Mouse (Mus musculus): ENCODE measurements around the gene Hvcn1. TPM values are rescaled to one million over a fixed set of nuclear protein-coding genes. Genes with fewer than 3 reads are reported as not detected.

Hvcn1 gene
- polyA plus RNA-seq, 1 experiment from 2014 or later = 14.3 TPM

DNA sequence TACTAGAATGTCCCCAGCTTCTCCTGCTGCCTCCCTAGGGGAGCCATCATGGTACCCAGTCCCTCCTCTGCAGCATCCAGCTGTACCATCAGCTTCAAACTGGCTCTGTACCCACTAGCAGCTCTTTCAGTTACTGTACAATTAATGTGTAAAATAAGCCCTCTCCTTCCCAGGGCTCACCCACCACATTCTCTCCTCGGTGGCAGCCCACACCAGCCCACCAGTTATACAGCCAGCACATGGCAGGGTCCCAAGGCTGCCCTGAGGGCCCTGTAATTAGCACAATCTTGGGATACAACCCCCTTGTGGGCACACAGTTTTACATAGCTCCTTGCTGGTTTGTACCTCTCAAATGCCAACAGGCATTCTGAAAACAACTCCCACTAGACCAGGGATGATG, 34.4 kb downstream of the Hvcn1 start:
- ATAC-seq (replicated peaks; ENCODE audit: low FRiP score) = no peak
- Histone ChIP-seq H3K4me1 (peaks cover 3% of the 10 kb centered on the region; the same call in 1 of the 2 replicates), H3K27ac (no peak overlapping the region), H3K36me3 (peaks cover 52% of the 10 kb centered on the region), H3K9me3 (replicated peaks) (no peaks in the 10 kb centered on the region), H3K9ac (no peak overlapping the region), H3K27me3 (no peaks in the 10 kb centered on the region), H3K4me3 (replicated peaks) (no peak overlapping the region), H3K4me2 (no peak overlapping the region)
- 61% methylated on average over 1 of the region's 1 CpGs for WGBS

DNA sequence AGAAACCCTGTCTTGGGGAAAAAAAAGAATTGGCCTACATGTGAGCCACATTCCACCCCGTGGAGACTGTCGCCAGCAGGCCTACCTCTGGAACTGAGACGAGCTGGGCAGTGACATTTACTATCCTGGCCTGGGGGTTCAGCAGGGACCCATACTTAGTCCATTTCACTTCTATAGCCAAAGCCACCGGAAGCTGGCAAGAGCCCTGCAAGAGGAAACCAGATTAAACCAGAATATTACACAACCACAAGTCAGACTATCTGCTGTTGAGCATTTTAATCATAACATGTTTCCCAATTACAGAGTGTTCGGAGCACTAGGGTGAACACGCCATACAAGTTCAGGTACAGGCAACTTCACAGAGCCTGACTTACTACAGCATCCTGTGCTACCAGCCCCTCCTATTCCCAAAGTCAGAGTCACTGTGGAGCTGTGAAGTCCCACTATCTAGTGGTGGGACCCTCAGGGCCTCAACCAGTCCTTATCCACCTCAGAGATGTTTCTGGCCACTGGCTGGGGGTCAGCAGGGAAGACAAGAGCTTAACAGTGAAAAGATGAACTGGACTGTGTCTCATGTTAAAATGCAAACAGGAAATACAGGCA, 36.0 kb downstream of the Hvcn1 start:
- no peak overlapping the region for H3K4me3 ChIP-seq (replicated peaks)
- no peak overlapping the region for H3K4me2 ChIP-seq
- 73% methylated on average over 6 of the region's 6 CpGs for WGBS
- H3K36me3 ChIP-seq = peaks cover 67% of the 10 kb centered on the region
- H3K27ac ChIP-seq = no peak overlapping the region
- no peaks in the 10 kb centered on the region for H3K27me3 ChIP-seq
- no peak overlapping the region for H3K9ac ChIP-seq
- ATAC-seq (replicated peaks; ENCODE audit: low FRiP score) = no peak
- H3K9me3 ChIP-seq (replicated peaks) = no peaks in the 10 kb centered on the region
- peaks cover 3% of the 10 kb centered on the region; the same call in 1 of the 2 replicates for H3K4me1 ChIP-seq

DNA sequence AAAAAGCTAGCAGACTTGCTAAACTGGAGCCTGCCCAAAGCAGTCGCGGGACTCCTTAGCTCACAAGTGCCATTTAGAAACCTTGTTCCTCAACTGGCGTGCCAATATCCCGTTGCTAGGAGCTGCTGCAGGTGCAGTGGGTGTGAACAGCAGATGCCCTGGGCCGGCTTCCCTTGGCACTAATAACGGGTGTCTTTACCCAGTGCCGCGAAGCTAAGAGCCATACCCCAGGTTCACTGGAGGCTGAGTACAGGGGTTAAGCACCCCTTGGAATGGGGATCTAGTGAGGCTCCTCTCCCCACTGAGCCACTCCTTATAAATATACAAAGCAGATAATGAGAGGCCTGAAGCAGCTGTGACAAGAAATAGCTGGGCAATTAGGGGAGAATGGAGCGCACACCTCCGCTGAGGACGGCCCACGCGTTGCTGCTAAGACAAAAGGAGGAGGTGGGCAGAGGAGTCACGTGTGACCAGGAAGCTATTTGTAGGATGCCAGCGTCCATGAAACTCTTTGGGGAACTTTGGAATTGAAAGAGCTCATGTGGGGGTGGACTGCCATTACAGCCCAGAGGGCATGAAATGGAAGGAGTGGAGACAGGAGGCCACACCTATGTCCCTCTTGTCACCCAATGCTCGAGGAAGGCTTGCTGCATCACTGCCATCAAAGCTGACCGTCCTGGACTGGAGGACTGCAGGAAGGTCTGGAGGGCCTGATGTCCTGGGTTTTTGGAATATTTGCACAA, 37.3 kb downstream of the Hvcn1 start:
- H3K27me3 ChIP-seq = no peaks in the 10 kb centered on the region
- 82% methylated on average over 17 of the region's 17 CpGs for WGBS
- no peak for ATAC-seq (replicated peaks; ENCODE audit: low FRiP score)

GRCm38 (mm10) chr5:122245186-122245585, 38.6 kb downstream of the Hvcn1 start:
- 83% methylated on average over 3 of the region's 3 CpGs for WGBS
- no peak overlapping the region for H3K9ac ChIP-seq
- no peaks in the 10 kb centered on the region for H3K27me3 ChIP-seq
- no peak overlapping the region for H3K27ac ChIP-seq
- H3K4me2 ChIP-seq = no peak overlapping the region
- peaks cover 66% of the 10 kb centered on the region for H3K36me3 ChIP-seq
- H3K4me1 ChIP-seq = peaks cover 3% of the 10 kb centered on the region; the same call in 1 of the 2 replicates
- H3K4me3 ChIP-seq (replicated peaks) = no peak overlapping the region
- no peak for ATAC-seq (replicated peaks; ENCODE audit: low FRiP score)
- H3K9me3 ChIP-seq (replicated peaks) = no peaks in the 10 kb centered on the region

More for the DNA sequence above, 37.3 kb downstream of the Hvcn1 start:
- Histone ChIP-seq H3K4me3 (replicated peaks) (no peak overlapping the region), H3K27ac (no peak overlapping the region), H3K4me2 (no peak overlapping the region), H3K36me3 (peaks cover 71% of the 10 kb centered on the region), H3K4me1 (peaks cover 3% of the 10 kb centered on the region; the same call in 1 of the 2 replicates), H3K9ac (no peak overlapping the region), H3K9me3 (replicated peaks) (no peaks in the 10 kb centered on the region)

GRCm38 (mm10) chr5:122246547-122247167, 40.1 kb downstream of the Hvcn1 start:
- Histone ChIP-seq H3K27ac (no peak overlapping the region), H3K27me3 (no peaks in the 10 kb centered on the region), H3K9me3 (replicated peaks) (no peaks in the 10 kb centered on the region), H3K4me3 (replicated peaks) (no peak overlapping the region), H3K4me1 (peaks cover 3% of the 10 kb centered on the region; the same call in 1 of the 2 replicates), H3K9ac (no peak overlapping the region), H3K4me2 (no peak overlapping the region), H3K36me3 (peaks cover 65% of the 10 kb centered on the region)
- WGBS = 70% methylated on average over 10 of the region's 10 CpGs
- no peak for ATAC-seq (replicated peaks; ENCODE audit: low FRiP score)

GRCm38 (mm10) chr5:122247529-122247928, 40.9 kb downstream of the Hvcn1 start:
- no peak overlapping the region for H3K27ac ChIP-seq
- peaks cover 66% of the 10 kb centered on the region for H3K36me3 ChIP-seq
- H3K27me3 ChIP-seq = no peaks in the 10 kb centered on the region
- no peak overlapping the region for H3K9ac ChIP-seq
- WGBS = 81% methylated on average over 11 of the region's 11 CpGs
- no peak overlapping the region for H3K4me2 ChIP-seq
- H3K4me1 ChIP-seq = peaks cover 3% of the 10 kb centered on the region; the same call in 1 of the 2 replicates
- H3K4me3 ChIP-seq (replicated peaks) = no peak overlapping the region
- H3K9me3 ChIP-seq (replicated peaks) = no peaks in the 10 kb centered on the region
- no peak for ATAC-seq (replicated peaks; ENCODE audit: low FRiP score)

- peaks cover under 1% of the 10 kb centered on the region; the same call in 1 of the 2 replicates for H3K4me1 ChIP-seq
- no peak overlapping the region for H3K27ac ChIP-seq
- no peak overlapping the region for H3K4me3 ChIP-seq (replicated peaks)
- H3K9me3 ChIP-seq (replicated peaks) = no peaks in the 10 kb centered on the region
- peaks cover 67% of the 10 kb centered on the region for H3K36me3 ChIP-seq
- ATAC-seq (replicated peaks; ENCODE audit: low FRiP score) = no peak
- WGBS = 91% methylated on average over 7 of the region's 7 CpGs
- H3K27me3 ChIP-seq = no peaks in the 10 kb centered on the region
- no peak overlapping the region for H3K9ac ChIP-seq
- no peak overlapping the region for H3K4me2 ChIP-seq
Observed at GRCm38 (mm10) chr5:122247934-122248333, 41.3 kb downstream of the Hvcn1 start.

DNA sequence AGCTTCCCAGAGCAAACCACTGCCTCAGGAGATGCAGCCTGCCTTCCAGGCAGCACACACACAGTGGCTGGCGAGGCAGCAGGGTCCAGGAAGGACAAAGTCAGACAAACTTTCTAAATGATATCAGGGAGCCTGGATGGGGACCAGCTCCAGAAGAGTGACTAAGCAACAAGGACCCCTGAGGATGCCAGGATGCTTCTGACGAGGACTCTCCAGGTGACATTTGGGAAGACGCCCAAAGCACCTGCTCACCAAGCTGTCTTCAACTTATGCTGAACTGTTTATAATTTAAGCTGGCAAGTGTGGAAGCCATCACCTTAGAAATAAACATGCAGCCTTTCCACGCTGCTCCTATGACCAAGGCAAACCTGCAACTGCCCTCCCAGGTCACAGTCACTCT, 42.7 kb downstream of the Hvcn1 start:
- H3K27me3 ChIP-seq = no peaks in the 10 kb centered on the region
- no peak overlapping the region for H3K4me2 ChIP-seq
- no peaks in the 10 kb centered on the region for H3K4me1 ChIP-seq
- peaks cover 75% of the 10 kb centered on the region for H3K36me3 ChIP-seq
- no peak overlapping the region for H3K27ac ChIP-seq
- 90% methylated on average over 4 of the region's 4 CpGs for WGBS
- no peak for ATAC-seq (replicated peaks; ENCODE audit: low FRiP score)
- H3K9me3 ChIP-seq (replicated peaks) = no peaks in the 10 kb centered on the region
- H3K9ac ChIP-seq = no peak overlapping the region
- H3K4me3 ChIP-seq (replicated peaks) = no peak overlapping the region

- Histone ChIP-seq H3K4me1 (no peaks in the 10 kb centered on the region), H3K27ac (no peak overlapping the region), H3K9ac (no peak overlapping the region), H3K4me3 (replicated peaks) (no peak overlapping the region), H3K36me3 (peaks cover 88% of the 10 kb centered on the region), H3K9me3 (replicated peaks) (no peaks in the 10 kb centered on the region), H3K4me2 (no peak overlapping the region), H3K27me3 (no peaks in the 10 kb centered on the region)
- WGBS = 84% methylated on average over 17 of the region's 17 CpGs
- ATAC-seq (replicated peaks; ENCODE audit: low FRiP score) = no peak
Observed at GRCm38 (mm10) chr5:122251895-122252606, 45.4 kb downstream of the Hvcn1 start.

DNA sequence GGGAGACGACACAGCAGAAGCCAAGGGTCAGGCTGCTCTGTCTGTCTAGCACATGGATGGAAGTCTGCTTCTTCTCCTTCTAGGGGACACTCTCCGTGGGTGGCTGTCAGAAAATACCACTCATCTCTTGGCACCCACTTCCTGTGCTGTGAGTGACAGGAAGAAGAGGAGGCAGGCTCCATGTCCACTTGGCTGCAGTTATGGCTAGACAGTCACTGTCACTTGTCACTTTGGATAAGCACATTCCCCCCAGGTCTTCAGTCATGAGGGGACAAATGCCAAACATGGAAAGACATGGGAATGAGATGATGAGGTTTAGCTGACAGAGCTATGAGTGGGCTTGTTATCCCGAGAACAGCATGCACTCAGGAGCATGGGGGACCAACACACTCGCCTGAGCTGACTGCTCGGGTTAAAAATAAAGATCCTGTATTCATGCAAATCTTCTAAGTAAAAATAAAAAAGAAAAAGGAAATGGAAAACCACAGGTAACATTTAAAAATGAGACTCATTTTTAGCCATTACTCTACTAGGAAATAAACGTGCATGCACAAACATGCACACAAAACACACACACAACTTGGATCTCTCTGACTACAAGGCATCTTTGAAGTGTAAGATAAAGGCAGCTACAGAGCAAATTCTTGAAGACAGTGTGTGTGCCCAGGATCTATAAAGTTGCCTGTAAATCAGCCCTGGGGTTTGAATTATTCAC, 51.6 kb downstream of the Hvcn1 start:
- no peak overlapping the region for H3K27ac ChIP-seq
- no peak overlapping the region for H3K4me3 ChIP-seq (replicated peaks)
- peaks cover 82% of the 10 kb centered on the region for H3K36me3 ChIP-seq
- no peak for ATAC-seq (replicated peaks; ENCODE audit: low FRiP score)
- H3K27me3 ChIP-seq = no peaks in the 10 kb centered on the region
- H3K4me1 ChIP-seq = peaks cover 7% of the 10 kb centered on the region
- WGBS = 83% methylated on average over 6 of the region's 6 CpGs
- no peak overlapping the region for H3K4me2 ChIP-seq
- no peak overlapping the region for H3K9ac ChIP-seq
- H3K9me3 ChIP-seq (replicated peaks) = no peaks in the 10 kb centered on the region

DNA sequence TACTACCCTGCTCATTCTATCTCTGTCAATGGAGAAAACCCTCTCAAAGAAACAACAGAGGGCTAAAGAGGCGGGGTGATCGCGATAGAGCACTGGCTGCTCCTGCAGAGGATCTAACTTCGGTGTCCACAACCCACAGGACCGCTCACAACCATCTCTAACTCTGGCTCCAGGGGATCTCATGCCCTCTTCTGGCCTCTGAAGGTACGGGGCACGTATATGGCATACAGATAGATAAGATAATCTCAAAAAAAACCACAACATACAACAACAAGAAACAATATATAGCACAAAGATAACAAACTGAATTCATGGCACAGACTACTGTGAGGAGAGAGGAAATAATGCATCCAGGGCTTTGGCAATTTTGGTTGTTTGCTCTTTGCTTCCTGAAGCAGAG, 55.5 kb downstream of the Hvcn1 start:
- Histone ChIP-seq H3K9ac (no peak overlapping the region), H3K36me3 (peaks cover 44% of the 10 kb centered on the region), H3K27me3 (no peaks in the 10 kb centered on the region), H3K4me2 (no peak overlapping the region), H3K4me3 (replicated peaks) (no peak overlapping the region), H3K9me3 (replicated peaks) (no peaks in the 10 kb centered on the region), H3K4me1 (peaks cover 17% of the 10 kb centered on the region), H3K27ac (no peak overlapping the region)
- ATAC-seq (replicated peaks; ENCODE audit: low FRiP score) = no peak
- 56% methylated on average over 7 of the region's 7 CpGs for WGBS

All from kidney, embryonic 15.5 days (tissue).